Mouse (Mus musculus) 416B (cell line): ENCODE results near the gene Zfp658.

Source experiments
- DNase-seq: peaks from one replicate; pipeline ENCODE4 v3.0.0; 2011; ENCODE audit warnings: low read depth

The Zfp658 gene

DNA sequence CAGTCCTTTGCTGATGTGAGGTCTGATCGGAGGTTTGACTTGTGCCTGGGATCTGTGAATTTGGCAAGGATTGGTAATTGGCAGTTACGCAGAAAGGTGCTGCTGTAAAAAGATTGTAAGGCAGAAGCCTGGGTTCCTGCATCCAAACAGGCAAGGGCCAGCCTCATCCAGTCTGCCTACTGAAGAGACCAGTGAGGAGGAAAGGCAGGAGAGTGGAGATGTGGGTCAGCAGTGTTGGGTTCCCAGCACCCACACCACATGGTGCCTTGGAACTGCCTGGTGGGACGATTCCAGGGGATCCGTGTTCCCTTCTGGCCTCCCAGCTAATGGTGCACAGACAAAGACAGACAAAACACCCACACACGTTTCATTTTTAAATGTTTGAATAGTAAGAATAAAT lies 18.5 kb downstream of the Zfp658 start:
- no peak for DNase-seq

DNA sequence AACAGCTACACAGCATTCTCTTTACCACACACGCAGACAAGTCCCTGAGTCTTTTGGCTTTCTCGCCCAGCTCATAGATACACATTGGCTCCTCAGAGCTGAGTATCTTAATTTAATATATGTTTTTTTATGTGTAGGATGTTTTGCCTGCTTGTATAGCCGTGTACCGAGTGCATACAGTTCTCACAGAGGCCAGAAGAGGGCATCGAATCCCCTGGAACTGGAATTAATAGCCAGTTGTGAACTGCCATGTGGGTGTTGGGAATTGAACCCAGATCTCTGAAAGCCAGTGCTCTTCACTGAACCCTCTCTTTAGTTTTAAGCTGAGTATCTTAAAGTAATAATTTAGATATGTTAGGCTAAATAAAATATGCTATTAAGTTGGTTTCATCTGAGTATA lies 22.7 kb downstream of the Zfp658 start:
- peak; percentile 29 for DNase-seq

DNA sequence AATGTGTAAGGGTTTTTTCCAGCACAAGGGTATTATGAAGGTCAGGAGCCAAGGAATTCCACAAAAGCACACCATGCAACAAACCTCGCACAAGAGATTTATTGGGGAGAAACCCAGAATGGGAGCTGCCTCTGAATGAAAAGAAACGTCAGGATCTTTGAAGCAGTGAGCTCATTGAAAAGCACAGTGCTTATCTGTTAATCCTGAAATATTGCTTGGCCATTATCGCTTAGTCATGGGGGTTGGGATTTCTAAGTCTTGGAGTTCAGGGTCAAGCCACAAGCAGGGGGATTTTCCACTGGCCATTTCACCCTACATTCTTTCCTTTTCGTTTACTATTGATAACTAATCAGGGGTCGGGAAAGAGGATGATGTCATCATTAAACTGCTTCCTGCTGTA lies 39.8 kb downstream of the Zfp658 start:
- DNase-seq = peak; percentile 20

DNA sequence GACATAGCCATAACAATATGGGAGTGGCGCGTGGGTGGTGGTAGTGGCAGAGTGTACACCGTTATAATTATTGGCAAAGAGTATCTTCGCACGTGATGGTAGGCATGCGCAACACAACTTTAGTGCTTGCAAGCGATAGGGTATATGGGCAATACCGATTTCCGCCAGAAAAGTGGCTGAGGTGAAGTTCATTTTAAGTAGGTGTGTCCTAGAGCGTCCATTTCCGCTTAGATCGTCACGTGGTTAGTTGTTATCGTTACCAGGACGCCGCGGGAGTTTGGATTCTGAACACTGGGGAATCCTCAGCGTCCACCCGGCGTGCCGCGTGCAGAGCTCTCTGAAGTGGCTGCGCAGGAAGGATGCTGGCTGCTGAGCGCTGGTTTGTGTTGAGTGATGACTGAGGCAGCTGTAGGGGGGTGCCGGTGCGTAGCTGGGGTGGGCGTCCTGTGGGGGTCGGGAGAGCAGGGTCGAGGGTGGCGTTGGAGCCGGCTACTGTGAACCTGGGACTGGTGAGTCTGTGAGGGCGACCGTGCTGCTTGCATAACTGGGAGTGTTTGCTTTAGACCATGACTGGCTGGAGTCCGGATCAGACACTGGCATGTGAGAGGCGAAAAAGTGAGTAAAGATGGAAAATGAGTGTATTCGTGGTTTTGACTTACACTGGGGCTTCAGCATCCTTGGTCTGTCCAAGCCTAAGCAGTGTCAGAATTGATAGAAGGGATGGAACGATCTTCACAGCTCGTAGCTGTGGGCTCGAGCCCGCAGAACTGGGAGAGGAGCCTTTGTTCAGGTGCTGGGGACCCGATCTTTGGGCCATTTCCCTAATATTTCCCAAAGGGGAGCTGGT lies 45.1 kb downstream of the Zfp658 start, which contains the start of gene Zfp819:
Gene Zfp819, plus strand, starts transcription at position 274 of the 847 bp plus-strand sequence.
- DNase-seq = no peak

DNA sequence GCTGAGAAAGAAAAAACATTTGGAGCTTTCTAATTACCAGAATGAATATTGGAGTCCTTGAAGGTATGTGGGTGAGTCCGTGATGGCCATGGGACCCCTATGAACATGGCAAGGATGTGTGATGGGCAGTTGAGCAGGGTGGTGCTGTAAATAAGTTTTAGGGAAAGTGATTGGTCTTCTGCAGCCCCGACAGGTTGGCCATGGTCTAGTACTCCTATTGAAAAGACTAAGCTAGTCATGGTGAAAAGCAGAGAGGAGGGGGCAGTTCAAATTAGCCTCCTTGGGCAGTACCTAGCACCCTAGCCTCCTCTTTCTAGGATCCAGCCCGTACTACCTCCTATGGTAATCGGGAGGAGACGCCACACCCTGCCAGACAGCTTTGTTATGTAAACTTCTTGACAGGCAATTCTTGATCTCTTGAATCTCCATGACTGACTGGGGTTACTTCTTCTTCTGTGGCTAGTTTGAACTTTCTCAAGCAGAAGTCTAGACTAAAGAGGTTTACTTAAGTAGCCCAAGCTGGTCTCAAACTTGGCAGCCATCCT lies 45.8 kb downstream of the Zfp658 start:
- peak; percentile 47 for DNase-seq

DNA sequence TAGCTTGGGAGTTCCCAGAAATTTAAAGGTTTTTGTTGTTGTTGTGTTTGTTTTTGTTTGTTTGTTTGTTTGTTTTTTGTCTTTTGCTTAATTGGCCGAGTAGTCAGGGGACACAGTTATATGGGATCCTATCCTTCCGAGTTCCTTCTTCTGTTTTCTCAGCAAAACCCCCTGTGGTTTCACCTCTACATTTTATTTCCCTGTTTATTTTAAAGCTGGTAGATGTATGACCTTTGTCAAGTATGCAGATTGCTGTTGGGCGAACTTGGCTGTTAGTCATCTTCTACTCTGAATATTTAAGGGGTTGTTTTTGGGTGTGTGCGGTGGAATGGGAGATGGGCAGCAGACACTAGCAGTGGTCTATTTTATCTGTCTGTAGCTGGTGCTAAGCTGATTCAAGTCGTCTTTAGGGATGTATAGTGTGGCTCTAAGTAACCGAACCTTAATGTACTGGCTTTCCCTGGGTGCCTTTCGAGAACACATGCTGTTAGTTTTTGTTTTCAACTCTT lies 46.3 kb downstream of the Zfp658 start:
- DNase-seq = no peak

DNA sequence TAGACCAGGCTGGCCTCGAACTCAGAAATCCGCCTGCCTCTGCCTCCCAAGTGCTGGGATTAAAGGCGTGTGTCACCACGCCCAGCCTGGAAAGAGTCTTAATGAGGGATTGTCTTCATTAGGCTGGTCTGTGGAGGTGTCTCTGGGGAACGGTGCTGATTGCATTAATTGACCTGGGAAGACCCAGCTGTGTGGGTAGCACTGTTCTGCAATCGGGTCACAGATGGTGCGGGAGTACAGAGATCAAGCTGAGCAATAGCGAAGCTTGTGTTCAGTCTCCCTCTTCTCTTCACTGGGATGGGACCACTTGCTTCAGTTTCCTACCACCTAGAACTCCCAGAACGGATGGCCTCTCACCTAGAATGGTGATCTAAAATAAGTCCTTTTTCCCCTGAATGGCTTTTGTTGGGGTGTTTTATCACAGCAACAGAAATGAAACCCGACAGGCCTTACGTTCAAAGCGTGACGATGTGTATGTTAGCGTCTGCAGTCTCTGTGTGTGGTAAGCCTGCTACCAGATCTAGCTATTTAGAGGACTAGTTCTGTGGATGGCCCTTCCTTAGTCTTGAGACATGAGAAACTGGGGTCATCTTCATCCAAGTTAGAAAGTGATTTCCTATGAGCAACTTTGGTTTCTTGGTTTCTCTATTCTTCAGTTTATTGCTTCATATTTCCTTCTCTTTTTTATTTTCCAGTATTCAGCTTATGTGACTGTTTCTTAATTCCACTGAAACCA lies 51.9 kb downstream of the Zfp658 start:
- DNase-seq = peak; percentile 44

DNA sequence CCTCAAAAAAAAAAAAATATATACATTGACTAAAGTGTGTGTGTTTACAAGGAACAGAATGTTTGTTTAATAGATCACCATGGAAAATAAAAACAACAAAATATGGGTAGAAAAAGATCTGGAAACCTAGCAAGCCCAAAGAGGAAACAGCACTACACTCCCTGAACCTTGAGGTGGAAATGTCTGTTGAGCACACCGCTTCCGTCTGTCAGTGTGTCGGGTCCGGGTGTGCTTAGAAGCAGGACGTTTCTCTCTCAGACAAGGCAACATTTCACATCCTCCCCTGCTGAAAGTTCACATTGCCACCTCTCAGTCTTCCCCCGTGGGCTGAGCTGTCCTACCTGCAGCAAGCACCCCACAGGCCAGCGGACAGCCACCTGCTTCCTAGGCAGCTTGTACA lies 60.9 kb downstream of the Zfp658 start:
- DNase-seq = no peak

DNA sequence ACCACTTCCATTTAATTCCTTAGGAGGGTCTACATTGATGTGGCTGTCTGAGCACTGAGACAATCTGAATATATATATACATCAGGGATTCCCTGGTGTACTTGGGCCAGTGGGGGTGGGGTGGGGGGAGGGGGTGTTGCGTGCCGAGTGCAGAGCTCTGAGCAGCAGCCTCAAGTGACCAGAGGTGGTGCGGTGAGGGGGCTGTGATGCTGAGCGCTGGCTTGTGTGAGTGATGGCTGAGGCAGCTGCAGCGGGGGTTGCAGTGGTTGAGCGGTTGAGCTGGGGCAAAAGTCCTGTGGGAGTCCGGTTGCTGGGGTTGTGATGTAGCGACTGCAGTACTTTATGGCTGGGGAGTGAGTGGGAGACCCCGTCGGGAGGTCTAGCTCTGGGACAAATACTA lies 61.8 kb downstream of the Zfp658 start:
- no peak for DNase-seq
